Mouse (Mus musculus) heart, embryonic 14.5 days (tissue): ENCODE results near the gene Rbm18. TPM values are rescaled to one million over a fixed set of nuclear protein-coding genes. Genes with fewer than 3 reads are reported as not detected.

Experiments
- ATAC-seq: fragments of 200-750 bp; cut with Nextera tagmentation; 2 replicates; pipeline ENCODE4 v1.8.0; 2017; ENCODE audit warnings: low read depth, moderate TSS enrichment; ENCODE audit not compliant: insufficient number of reproducible peaks, insufficient read depth, low FRiP score
- H3K27ac ChIP-seq, 2 experiments: fragments of 200-500 bp in 1 of 2; fragments of 300-500 bp in 1 of 2; sonication (generic) in 1 of 2; replicated peaks in 1 of 2; 2 replicates each; pipeline ENCODE4 v1.5.1; 2012 to 2014; ENCODE audit warnings: low read depth in 2 of 2, low read length in 2 of 2, control low read depth in 1 of 2, mild to moderate bottlenecking in 1 of 2, mixed read lengths in 1 of 2; ENCODE audit not compliant: control insufficient read depth in 1 of 2, insufficient read depth in 1 of 2
- H3K27me3 ChIP-seq: fragments of 300-500 bp; sonication (generic); 2 replicates; pipeline ENCODE4 v1.6.1; 2014; ENCODE audit warnings: mild to moderate bottlenecking, low read length, control low read depth; ENCODE audit not compliant: control insufficient read depth, insufficient read depth
- H3K36me3 ChIP-seq: fragments of 300-500 bp; sonication (generic); 2 replicates; pipeline ENCODE4 v1.6.1; 2014; ENCODE audit warnings: mild to moderate bottlenecking, control low read depth, low read length, mixed read lengths; ENCODE audit not compliant: control insufficient read depth, insufficient read depth
- H3K4me1 ChIP-seq, 2 experiments: fragments of 200-500 bp in 1 of 2; fragments of 300-500 bp in 1 of 2; sonication (generic) in 1 of 2; 2 replicates each; pipeline ENCODE4 v1.6.1; 2012 to 2014; ENCODE audit warnings: low read length in 2 of 2, control low read depth in 1 of 2, mixed read lengths in 1 of 2; ENCODE audit not compliant: control insufficient read depth in 2 of 2, insufficient read depth in 2 of 2
- H3K4me2 ChIP-seq: fragments of 300-500 bp; sonication (generic); 2 replicates; pipeline ENCODE4 v1.6.1; 2014; ENCODE audit warnings: mild to moderate bottlenecking, low read length
- H3K4me3 ChIP-seq, 2 experiments: fragments of 200-500 bp in 1 of 2; fragments of 300-500 bp in 1 of 2; sonication (generic) in 1 of 2; 2 replicates each; pipeline ENCODE4 v1.5.1; 2012 to 2014; ENCODE audit warnings: low read length in 2 of 2, mild to moderate bottlenecking in 2 of 2, control low read depth in 1 of 2, low read depth in 1 of 2, moderate library complexity in 1 of 2; ENCODE audit not compliant: control insufficient read depth in 1 of 2, insufficient read depth in 1 of 2
- H3K9ac ChIP-seq: fragments of 300-500 bp; sonication (generic); 2 replicates; pipeline ENCODE4 v1.6.1; 2014; ENCODE audit warnings: mild to moderate bottlenecking, low read length
- H3K9me3 ChIP-seq: fragments of 300-500 bp; sonication (generic); 2 replicates; pipeline ENCODE4 v1.6.1; 2016; ENCODE audit warnings: low read length, control low read depth; ENCODE audit not compliant: control insufficient read depth
- WGBS: fragments of 180-500 bp; shearing (Covaris S2); extraction: QIAGEN DNeasy Blood & Tissue Kit; methylation state at CpG from one replicate; pipeline ENCODE4 v1.1.7; 2014; 5-methylcytosine and 5-hydroxymethylcytosine counted together
- polyA plus RNA-seq: library from polyadenylated mRNA; unstranded; fragments of >200 nt; fragmentation: Nextera tagmentation; extraction: Ambion mirVana; gene quantifications from 2 replicates; pipeline ENCODE4 v1.2.1, GENCODE M21; 2014

Rbm18 gene
- polyA plus RNA-seq, 1 experiment from 2014 or later = 66.3 TPM

DNA sequence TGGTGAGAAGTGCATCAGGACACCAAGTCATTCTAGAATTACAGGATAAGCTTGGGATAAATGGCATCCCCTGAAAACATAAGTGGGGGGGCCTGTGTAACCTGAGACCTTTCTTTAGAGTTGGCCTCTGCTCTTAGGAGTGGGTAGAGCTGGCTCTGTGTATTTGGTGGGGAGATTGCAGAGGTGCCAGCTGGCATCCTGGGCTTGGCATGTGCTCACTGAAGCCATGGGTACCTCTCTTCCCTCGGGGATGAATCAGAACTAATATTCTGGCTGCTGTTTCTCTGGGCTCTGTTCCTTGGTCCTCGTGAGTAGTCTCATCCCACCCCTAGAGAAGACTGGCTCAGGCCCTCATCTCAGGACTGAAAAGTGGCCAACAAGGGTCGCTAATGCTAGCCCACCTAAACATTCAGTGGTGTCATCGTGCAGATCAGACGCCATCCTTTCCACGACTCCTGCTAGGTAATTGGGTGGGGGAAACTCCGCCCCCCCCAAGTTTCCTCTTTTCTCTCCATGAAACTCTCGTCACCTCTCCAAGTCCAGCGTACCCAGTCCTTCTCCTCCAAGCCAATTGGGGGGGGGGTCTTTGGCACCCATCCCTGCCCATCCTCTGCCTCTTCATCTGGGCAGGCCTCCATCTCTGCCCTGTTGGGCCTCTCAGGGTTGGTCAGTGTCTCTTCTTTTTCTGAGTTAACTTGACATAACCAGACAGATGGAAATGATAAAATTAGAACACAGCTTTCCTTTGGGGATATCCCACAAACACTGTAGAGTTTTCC, 53.6 kb downstream of the Rbm18 start:
- Histone ChIP-seq H3K9me3 (no peaks in the 10 kb centered on the region), H3K27ac (no peak overlapping the region), H3K4me2 (no peak overlapping the region), H3K4me1 (peaks cover 0 to 4% of the 10 kb centered on the region in 2 experiments; a peak in 1 of 4 replicates), H3K4me3 (no peak overlapping the region), H3K9ac (no peak overlapping the region), H3K27me3 (peaks cover 47% of the 10 kb centered on the region), H3K36me3 (no peaks in the 10 kb centered on the region)
- WGBS = 73% methylated on average over 9 of the region's 9 CpGs
- no peak for ATAC-seq

GRCm38 (mm10) chr2:36081446-36081845, 55.1 kb downstream of the Rbm18 start:
- no peak overlapping the region for H3K4me3 ChIP-seq
- H3K9me3 ChIP-seq = no peaks in the 10 kb centered on the region
- no peak for ATAC-seq
- H3K4me2 ChIP-seq = no peak overlapping the region
- 19% methylated on average over 9 of the region's 9 CpGs for WGBS
- H3K9ac ChIP-seq = no peak overlapping the region
- peaks cover 47% of the 10 kb centered on the region for H3K27me3 ChIP-seq
- H3K36me3 ChIP-seq = no peaks in the 10 kb centered on the region
- H3K27ac ChIP-seq = no peak overlapping the region
- peaks cover 0 to 4% of the 10 kb centered on the region in 2 experiments; a peak in 1 of 4 replicates for H3K4me1 ChIP-seq

DNA sequence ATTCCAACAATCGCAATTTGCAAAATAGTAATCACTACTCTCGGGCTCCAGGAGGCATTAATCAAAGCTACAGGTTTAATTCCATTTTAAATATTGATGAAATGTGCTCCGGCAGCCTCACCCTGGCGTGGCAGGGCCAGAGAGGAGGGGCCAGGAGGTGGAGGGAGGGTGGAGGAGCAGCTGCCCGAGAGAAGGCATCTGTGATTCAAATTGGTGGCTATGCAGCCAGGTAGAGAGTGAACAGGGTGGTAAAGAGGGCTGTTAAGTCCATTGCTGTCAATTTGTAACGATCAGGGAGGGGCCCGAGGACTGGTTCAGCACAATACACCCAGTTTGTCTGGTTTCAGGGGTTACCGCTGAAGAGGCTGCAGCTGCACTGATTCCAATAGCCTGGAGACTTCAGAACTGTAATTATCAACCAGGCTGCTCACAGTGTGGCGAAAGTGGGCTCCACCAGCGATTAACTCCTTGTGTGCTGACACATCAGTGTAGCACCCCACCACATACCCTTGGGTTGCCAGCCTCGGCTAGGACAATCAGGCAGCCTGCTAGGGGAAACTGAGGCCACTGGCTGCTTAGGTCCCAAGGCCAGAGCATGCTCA, 59.3 kb downstream of the Rbm18 start:
- Histone ChIP-seq H3K9ac (no peak overlapping the region), H3K9me3 (no peaks in the 10 kb centered on the region), H3K36me3 (no peaks in the 10 kb centered on the region), H3K27ac (no peak overlapping the region), H3K4me3 (no peak overlapping the region), H3K4me2 (no peak overlapping the region), H3K4me1 (peaks cover 0 to 4% of the 10 kb centered on the region in 2 experiments; a peak in 1 of 4 replicates), H3K27me3 (peaks cover 31% of the 10 kb centered on the region)
- no peak for ATAC-seq
- 21% methylated on average over 11 of the region's 11 CpGs for WGBS

GRCm38 (mm10) chr2:36075210-36075609, 61.4 kb downstream of the Rbm18 start:
- 82% methylated on average over 5 of the region's 5 CpGs for WGBS
- H3K36me3 ChIP-seq = no peaks in the 10 kb centered on the region
- no peak overlapping the region for H3K4me3 ChIP-seq
- H3K27me3 ChIP-seq = peaks cover 24% of the 10 kb centered on the region
- no peaks in the 10 kb centered on the region for H3K9me3 ChIP-seq
- H3K4me2 ChIP-seq = no peak overlapping the region
- H3K9ac ChIP-seq = no peak overlapping the region
- no peak for ATAC-seq
- H3K27ac ChIP-seq = no peak overlapping the region
- no peaks in the 10 kb centered on the region for H3K4me1 ChIP-seq

DNA sequence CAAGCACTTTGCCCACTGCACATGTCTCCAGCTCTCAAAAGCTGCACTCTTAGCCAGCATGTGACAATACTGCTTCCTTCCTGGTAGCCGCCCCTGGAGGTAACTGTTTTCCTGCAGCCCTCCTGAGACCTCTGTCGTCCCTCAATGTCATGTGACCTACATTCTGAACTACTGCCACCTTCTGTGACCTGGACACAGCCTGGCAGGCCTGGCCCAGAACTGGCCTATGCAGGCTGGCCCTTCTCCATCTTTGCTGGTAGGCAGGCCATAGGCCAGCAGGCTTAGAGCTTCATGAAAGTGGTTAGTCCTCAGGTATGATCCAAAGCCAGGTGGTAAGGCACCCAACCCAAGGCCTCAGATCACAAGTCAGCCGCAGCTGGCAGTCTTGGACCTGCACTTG, 62.8 kb downstream of the Rbm18 start:
- Histone ChIP-seq H3K36me3 (no peaks in the 10 kb centered on the region), H3K9ac (no peak overlapping the region), H3K4me2 (no peak overlapping the region), H3K27ac (no peak overlapping the region), H3K9me3 (no peaks in the 10 kb centered on the region), H3K4me3 (no peak overlapping the region), H3K4me1 (no peaks in the 10 kb centered on the region), H3K27me3 (peaks cover 19% of the 10 kb centered on the region)
- 38% methylated on average over 3 of the region's 3 CpGs for WGBS
- ATAC-seq = no peak

GRCm38 (mm10) chr2:36071660-36072305, 64.8 kb downstream of the Rbm18 start:
- no peak overlapping the region for H3K4me2 ChIP-seq
- H3K27ac ChIP-seq = no peak overlapping the region
- H3K9me3 ChIP-seq = no peaks in the 10 kb centered on the region
- no peak overlapping the region for H3K4me3 ChIP-seq
- no peak for ATAC-seq
- H3K36me3 ChIP-seq = no peaks in the 10 kb centered on the region
- WGBS = 70% methylated on average over 8 of the region's 8 CpGs
- peaks cover 3% of the 10 kb centered on the region for H3K27me3 ChIP-seq
- H3K9ac ChIP-seq = no peak overlapping the region
- H3K4me1 ChIP-seq = no peaks in the 10 kb centered on the region

GRCm38 (mm10) chr2:36067132-36067531, 69.4 kb downstream of the Rbm18 start:
- Histone ChIP-seq H3K4me2 (no peak overlapping the region), H3K27ac (no peak overlapping the region), H3K36me3 (no peaks in the 10 kb centered on the region), H3K4me1 (no peaks in the 10 kb centered on the region), H3K27me3 (no peaks in the 10 kb centered on the region; the same call in 1 of the 2 replicates), H3K4me3 (no peak overlapping the region), H3K9me3 (no peaks in the 10 kb centered on the region), H3K9ac (no peak overlapping the region)
- no peak for ATAC-seq
- WGBS = 54% methylated on average over 9 of the region's 9 CpGs
